Mouse (Mus musculus) cerebellum, adult 9-10 months (tissue): ENCODE data around the gene Msmo1.

ENCODE experiments used
- DNase-seq: peaks from one replicate; pipeline ENCODE4 v3.0.0; 2022

Gene Msmo1

DNA sequence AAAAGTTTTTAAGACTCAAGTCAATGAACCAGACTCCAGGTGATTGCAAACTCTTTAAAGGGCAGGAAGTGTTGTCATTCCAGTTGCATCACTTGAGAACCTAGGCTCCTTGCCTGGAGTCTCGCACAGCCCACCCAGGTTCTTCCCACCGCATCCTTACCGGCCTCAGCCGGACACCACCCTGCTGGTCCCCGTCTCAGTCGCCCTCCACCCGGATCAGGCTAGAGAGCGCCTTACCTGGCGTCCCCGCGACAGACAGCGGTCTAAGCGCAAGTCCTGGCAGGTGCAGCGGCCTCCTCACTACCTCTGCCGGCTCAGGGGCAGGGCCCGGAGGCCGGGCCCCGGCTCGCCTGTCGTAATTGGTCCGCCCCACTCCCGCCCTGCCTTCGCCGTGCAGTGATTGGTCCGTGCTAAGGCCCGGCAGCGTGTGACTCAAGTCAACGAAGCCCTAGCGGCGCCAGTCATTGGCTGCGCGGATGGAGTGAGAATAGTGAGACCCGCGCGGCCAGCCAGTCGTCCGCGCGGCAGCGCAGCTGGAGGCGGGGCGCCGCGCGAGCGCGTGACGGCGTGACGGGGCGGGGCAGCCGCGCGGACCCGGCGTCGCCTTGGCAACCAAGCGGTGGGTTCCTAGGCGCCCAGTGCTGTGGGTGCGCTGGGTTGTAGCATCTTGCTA is at the start of gene Msmo1:
TSS of gene Msmo1 (minus strand) at position 522 of the 673 bp plus-strand sequence.
- peak; percentile 98 for DNase-seq

DNA sequence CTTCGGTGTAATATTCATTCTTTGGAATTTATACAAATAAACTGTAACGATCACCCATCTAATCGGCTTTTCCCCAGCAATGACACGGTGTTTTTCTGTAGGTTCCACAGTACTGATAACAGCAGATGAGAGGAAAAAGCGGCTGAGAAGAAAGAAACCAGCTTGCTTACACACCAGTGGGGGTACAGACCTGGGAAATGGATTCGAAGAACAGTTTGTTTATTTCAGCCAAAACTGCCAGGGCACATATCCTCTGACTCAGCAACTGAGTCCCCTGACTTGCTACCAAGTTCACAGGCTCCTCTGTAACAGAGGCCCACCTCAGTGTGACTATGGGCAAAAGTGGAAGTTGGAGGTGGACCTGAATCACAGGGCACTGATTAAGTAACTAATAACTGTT is 48.4 kb upstream of the Msmo1 start:
- no peak for DNase-seq

DNA sequence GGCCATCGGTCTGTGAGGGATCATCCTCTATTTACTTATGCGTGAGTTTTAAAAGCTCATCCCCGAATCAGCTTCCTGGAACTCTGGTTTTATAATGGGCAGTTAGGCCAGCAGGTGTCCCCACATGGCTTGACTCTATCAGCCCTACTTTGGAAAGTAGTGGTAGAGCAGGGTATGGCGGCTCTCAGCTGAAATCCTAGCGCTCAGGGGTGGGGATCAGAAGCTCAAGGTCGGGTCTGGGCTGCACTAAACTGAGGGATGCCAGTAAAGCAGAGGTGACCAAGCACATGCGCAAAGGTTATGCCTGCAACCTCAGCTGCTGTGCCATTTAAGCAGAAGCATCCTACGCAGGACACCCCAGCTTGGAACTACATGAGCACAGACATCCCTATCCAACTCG is 44.3 kb upstream of the Msmo1 start:
- DNase-seq: no peak

DNA sequence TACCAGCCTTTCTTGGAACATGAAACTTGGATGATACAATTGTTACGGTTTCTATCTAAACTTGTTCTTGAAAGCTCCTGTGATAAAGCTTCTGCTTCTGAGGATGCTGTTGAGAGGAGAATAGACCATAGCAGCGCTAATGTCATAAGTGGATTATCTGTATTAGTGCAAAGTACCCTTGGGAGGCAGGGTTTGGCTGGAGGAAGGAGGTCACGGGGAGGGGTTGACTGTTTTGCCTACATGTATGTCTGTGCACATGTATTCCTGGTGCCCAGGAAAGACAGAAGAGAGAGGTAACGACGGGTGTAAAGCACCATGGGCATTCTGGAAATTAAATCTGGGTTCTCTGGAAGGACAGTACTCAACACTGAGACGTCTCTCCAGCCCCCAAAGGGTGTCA is 40.5 kb upstream of the Msmo1 start:
- DNase-seq: no peak

DNA sequence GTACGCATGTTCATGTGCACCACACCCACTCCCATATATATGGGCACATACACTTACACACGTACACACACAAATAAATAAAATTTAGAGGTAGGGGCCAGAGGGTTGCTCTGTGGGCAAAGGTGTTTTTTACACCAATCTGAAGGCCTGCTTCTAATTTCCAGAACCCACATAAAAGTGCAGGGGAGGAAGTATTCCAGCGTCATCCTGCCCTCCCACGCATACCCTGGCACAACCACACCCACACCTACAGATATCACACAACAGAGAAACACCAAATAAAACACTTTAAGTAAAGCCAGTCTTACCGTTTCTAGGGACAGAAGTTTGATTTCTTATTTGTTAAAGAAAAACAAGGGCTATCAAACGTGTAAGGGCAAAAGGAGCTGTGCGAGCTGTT is 37.2 kb upstream of the Msmo1 start:
- no peak for DNase-seq

DNA sequence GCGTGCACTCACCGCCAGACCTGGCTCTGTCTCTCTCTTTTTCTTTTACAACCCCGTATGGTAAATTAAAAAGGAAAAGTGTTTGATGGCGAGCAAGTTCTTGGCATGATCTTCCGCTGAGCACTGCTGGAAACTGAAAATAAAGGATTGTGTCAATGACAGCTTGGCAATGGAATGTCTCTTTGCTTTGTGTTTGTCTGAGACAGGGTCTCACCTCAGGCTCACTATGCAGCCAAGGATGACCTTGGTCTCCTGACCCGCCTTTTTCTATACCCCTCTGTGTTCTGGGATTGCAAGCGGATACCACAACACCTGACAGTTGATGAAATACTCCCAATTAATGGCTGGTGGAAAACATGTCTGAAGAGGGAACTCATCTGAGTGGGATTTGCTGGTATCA is 36.0 kb upstream of the Msmo1 start:
- DNase-seq: no peak

DNA sequence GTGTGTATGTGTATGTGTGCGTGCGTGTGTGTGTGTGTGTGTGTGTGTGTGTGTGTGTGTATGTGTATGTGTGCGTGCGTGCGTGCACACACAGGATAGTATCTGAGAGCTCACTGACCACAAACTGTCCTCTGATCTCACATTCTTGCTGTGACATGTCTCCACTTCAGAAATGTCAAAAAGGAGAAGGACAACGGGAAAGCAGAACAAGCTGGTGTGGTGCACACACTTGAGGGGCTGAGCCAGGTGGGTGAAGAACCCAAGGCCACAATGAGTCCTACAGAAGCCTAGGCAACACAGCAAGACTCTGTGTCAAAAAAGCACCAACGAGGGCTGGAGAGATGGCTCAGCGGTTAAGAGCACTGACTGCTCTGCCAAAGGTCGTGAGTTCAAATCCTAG is 35.1 kb upstream of the Msmo1 start:
- no peak for DNase-seq

DNA sequence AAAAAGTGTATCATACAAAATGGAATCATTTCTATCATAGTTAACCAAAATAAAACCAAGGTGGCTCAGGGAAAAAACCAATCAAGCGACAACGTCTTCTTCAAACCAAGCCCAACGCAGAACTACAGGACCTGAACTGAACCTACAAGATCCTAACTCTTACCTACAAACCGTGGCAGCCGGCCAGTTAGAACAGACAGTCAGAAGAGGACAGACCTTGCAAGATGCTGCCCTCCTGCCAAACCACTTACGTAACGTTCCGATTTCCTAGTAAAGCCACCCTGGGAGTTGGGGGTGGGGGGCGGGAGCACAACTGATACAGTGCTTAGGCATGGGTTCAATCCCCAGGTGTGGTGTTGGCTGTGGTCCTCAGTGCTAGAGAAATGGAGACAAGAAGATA is 33.5 kb upstream of the Msmo1 start:
- DNase-seq: peak; percentile 37

DNA sequence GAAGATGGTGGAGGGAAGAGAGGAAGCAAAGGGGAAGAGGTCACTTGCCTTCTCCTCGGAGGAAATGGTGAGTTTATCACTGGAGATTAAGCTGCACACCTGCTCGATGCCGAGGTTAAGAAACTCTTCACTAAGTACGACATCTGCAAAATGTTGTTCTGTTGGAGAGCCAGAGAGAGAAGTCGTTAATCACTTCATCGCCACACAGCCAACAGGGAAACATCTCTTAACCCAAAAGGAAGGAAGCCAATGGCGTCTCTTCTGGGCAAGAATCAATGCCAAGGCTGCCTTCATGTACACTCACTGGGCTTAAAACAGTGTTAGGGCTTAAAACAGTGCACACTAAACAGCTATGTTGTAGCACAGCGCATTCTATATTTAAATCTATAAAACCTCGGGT is 30.5 kb upstream of the Msmo1 start:
- no peak for DNase-seq

DNA sequence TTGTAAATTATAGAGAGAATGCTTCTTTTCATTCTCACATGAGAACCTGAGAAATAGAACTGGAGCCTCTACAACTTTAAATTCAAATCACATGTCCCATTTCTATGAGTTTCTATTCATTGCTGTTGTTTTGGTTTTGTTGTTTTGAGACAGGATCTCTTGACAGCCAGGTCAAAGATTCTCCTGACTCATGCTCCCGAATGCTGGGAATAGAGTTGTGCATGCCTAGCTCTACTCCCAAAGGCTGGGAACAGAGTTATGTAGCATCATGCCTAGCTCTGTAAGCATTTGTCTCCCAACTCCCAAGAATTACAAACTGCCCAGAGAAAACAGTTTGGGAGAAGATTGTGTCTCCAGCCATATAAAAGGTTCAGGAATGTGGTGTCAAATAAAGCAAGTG is 29.2 kb upstream of the Msmo1 start:
- DNase-seq: no peak

DNA sequence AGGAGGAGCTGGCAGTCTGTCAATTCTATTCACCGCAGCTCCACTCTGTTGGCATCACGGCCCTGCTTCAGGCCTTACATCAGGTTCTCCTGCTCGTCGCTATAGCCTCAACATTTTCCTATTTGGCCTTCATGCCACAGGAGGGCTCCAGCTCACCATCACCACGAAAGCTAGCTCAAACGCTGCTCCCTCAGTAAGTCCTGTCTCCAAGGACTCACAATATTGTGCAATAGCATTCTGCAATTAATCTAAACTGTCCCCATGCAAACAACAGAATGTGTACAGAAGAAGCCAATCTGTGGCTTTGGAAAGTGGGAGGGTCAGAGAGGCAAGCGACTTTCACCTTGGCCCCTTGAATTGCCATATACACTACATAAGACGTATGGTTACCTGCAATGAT is 27.8 kb upstream of the Msmo1 start:
- peak; percentile 47 for DNase-seq

DNA sequence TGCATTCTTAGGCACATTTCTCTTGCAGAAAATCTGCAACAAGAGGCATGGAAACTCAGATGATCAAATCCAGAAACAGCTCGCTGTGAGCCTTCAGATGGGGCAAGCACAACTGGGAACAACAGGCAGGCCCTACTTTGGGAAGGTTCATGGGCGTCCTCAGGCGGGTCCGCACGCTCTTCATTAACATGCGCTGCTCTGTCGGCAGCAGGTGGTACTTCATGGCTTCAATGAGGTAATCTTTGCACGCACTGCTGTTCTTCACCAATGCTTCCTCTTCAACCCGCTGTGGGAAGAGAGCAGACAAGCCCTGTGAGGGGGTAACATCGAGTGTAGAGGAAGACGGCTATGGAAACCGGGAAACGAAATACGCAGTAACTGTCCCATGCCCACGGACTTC is 24.4 kb upstream of the Msmo1 start:
- no peak for DNase-seq

DNA sequence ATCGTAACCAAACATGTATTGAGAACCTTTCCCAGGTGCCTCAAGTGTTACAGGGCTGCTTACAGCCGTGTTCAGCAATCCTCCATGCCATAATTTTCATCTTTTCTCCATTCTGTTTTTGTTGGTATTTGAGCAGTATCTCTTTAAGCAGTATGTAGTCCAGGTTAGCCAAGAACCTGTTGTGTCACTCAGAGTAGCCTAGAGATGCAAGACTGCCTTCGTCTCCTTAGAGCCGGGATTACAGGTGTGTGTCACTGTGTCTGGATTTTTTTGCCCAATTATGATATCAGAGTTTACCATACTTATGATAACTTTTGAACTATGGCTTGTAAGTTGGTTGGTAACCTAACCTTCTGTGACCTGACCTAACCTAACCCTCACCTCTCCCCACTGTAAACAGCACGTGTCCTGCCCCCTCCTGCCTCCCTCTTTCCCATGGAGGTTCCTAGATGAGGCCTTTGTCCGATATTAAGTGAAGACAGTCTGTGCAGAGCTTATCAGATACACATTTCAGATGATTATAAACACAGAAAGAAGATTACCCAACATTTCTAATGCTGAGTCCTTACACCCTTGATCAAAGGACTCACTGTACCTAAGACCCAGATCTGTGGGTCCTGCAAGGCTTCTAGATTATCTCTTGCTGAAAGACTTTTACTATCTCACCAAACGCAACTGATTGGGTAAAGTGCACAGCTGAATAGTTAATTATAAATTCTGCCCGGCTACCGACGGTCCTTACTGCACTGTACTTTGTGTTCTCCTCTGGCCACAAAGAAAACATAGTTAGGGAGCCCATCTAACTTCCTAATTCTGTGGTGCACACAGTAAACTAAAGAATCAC is 12.8 kb upstream of the Msmo1 start:
- DNase-seq: no peak

DNA sequence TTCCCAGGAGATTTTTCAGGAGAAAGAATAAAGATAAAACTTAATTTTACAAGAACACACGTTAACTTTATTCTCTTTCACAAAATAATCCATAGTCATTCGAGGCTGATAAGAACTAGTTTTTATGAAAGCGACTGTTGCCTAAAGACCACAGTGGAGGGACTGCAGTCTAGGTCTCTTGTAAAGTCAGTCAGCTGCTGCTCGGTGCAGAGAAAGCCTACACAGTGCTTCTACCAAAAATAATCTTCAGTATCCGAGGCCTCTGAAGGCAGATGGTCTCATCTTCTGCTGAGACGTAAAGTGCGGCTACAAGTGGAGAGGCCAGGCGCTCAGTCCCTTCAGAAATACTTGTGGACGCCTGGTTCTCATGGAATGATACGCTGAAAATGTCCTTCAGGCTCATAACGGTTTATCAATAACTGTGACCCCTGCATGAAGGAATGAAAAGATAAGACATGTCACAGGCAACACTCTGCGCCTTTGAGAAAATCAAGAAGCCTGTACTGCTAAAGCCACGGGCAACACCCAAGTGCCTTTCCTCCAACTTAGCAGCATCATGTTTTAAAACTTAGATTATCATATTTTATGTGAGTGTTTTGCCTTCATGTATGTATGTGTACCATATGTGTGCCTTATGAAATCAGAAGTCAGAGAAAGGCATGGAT is 7.1 kb upstream of the Msmo1 start:
- DNase-seq: no peak

DNA sequence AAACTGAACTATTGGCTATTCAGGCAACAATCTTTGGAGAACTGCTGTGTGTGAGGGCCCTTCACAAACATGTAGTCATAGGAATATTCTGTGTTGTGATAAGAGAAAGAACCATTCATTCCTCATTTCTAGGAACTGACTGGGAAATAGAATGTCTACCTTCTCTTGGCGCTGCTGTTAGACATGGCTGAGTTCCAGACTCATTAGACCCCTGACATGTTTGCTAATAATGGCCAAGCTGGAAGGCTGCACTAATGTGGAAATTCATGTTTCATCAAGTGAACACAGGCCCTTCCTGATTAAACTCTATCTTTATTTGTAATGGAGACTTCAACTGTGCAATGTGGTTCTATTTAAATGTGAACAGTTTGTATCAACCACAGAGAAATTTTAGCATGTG is 5.3 kb upstream of the Msmo1 start:
- DNase-seq: no peak

DNA sequence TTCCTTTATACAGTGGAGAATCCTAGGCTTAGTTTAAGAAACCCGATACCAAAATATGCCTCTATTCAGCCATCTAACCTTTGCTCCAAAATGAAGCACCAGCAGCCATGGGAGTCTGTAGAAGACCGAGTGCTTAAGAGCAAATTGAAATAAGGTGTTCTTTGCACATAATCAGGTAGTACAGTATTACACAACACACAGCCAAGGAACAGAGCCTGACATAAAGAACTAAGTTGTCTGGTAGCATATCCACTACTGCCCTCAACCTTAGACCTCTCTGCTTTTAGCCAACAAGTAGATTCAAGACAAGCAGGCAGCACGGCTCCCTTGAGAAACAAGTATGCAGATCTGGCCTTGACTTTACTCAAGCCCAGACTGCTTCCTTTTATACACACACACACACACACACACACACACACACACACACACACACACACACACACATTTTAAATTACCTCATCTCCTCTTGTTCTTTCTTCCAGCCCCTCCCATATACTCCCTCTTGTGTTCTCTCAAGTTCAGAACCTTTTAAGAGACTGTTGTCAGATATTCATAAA is 3.3 kb upstream of the Msmo1 start:
- no peak for DNase-seq

DNA sequence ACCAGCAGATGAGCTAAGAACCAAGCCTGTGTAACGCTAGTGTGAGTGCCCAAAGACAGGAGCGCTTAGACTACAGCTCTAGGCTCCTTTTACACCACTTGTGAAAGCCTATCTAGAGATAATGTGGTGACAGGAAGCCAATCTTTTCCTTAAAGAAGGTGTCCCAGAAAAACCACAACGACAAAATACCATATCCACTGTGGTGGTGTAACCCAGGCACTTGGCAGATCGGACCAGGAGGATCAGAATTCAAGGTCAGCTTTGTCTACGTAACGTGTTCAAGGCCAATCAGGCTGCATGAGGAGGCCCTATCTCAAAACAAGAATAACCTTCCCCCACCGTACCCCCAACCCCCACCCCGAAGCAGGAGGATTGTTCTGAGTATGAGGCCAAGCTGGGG is 1.6 kb upstream of the Msmo1 start:
- peak; percentile 7 for DNase-seq

DNA sequence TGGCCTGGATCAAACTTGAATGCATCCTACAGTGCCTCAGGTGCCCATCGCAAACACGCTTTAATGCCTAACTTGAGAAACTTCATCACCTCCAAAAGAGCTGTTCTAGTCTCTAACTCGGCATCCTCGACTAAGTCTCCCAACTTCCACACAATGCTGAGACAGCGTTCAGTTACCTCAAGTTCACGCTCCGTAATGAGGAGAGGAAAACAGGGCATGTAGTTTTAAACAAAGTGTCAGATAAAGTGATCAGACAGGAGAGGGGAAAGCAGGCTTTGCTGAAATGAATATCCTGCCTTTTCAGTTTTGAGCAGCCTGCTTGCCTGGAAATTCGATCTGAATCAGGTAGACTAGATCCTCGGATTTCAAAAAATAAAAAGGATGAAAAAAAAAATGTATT is 996 bp downstream of the Msmo1 start:
- no peak for DNase-seq

DNA sequence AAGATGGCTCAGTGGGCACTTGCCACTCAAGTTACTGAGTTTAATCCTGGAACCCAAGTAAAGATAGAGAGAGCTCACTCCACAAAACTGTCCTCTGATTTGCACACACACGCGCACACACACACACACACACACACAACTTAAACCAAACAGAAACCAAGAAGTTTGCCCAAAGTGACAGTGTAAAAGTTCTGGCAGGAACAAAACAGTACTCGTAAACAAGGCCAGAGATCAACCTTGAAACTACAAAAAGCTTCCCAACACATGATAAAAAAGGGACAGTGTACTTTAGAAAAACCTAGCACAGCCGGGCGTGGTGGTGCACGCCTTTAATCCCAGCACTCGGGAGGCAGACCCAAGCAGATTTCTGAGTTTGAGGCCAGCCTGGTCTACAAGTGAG is 5.4 kb downstream of the Msmo1 start:
- no peak for DNase-seq

DNA sequence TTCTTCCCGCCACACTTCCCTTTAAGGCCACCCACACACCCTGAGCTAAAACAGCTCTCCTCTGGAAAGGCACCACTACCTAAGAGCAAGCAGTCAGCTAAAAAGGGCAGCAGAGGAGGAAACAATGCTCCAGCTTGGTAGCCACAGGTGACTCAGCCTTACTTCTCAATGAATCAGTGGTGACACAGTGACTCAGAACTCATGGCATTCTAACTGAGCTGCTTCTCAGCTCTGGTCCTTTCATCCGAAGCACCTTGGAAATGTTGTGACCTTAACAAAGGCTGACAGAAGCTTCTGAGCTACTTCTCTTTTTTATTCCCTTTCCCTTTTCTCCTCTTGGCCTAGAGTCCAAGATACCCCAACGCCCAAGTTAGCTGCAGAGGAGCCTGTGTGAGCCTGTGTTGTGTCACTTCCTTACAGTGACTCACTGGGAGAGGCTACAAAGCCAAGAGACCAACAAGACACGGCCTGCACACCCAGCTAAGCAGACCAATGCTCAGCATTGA is 7.3 kb downstream of the Msmo1 start:
- DNase-seq: no peak

DNA sequence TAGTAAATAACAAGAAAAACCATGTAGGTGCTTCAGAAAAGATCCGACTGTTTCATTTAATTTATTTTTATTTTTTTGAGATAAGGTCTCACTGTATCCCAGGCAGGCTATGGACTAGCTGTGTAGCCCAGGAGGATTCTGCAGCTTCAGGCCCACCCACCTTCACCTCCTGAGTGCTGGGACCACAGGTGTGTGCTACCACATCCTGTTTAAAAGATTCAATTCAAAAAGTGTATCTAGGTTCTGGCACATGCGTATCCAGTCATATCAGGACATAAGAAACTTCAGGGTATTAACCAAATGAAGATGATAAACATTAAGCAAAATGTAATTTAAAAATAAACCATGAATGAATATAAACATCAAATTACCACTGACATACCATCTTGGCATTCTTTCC is 10.4 kb downstream of the Msmo1 start:
- no peak for DNase-seq

DNA sequence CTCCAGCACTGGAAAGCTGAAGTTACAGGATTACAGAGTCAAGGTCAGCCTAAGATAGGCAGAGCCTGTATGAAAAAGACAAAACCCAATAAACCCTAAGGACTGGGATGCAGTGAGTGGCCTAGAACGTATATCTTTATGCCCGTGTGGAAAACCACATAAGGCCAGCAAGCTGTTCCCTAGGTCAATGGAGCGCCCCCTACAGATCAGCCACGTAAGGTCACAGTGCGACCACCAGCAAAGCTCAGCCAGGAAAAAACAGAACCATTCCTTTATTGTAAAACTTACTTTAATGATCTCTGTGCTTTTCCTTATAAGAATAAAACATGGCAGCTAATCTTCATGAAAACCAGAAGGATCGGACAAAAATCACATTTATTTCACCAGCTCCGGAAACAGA is 15.7 kb downstream of the Msmo1 start:
- DNase-seq: no peak

DNA sequence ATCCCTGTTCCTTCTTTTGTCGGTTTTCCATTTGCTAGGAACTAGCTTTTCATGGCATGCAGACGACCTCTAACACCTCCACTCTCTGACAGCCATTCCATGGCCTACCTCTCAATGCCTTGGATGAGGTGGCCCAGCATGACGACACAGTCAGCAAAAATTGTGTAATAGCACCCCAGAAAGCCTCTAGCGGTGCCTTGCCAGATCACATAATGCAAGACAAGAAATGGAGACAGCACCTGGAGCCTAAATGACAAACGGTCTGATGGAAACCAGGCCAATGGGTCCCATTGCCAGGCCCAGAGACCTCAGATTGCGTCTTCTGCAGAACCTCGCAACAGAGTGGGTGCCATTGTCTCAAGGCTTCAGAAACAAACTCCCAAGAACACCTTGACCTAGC is 21.1 kb downstream of the Msmo1 start:
- no peak for DNase-seq

DNA sequence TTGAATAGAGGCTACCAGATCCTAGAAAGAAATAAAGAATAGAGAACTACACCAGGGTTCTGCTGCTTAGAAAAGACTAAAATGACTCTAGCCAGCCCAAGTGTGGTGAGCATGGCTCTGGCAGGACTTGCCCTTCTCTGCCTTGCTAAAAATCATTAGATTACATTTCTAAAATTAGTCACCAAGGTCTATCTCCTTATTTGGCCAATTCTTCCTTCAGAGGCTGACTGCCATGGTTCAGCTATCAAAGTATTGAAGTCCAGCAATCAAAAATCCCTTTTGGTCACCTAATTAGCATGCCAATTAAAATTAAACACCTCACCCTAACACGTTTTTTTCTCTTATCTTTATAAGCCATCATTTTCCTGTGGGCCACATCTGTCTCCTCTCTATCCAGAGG is 22.0 kb downstream of the Msmo1 start:
- DNase-seq: no peak
